Mouse (Mus musculus) CH12.LX (cell line): ENCODE data around the gene Parp12. TPM values are rescaled to one million over a fixed set of nuclear protein-coding genes. Genes with fewer than 3 reads are reported as not detected.

Source experiments
- DNase-seq: peaks from one replicate; pipeline ENCODE4 v3.0.0-alpha.2; 2013; ENCODE audit errors: extremely low read depth
- H3K27ac ChIP-seq: 2 replicates; pipeline ENCODE4 v1.5.1; 2012; ENCODE audit warnings: low read depth, mild to moderate bottlenecking, control low read depth, moderate library complexity; ENCODE audit not compliant: insufficient read depth
- H3K27me3 ChIP-seq: replicated peaks from 2 replicates; pipeline ENCODE3; 2012; ENCODE audit warnings: inconsistent platforms
- H3K36me3 ChIP-seq, 2 experiments: replicated peaks in 1 of 2; 2 replicates each; pipeline versions ENCODE3 to v1.6.1; 2012; ENCODE audit warnings: inconsistent platforms in 1 of 2, low read length in 1 of 2, mild to moderate bottlenecking in 1 of 2, mixed read lengths in 1 of 2, moderate library complexity in 1 of 2; ENCODE audit not compliant: control insufficient read depth in 1 of 2, insufficient read depth in 1 of 2
- H3K4me1 ChIP-seq, 2 experiments: 2 replicates each; pipeline ENCODE4 v1.6.1; 2012; ENCODE audit warnings: inconsistent platforms in 1 of 2, moderate library complexity in 1 of 2; ENCODE audit not compliant: insufficient read depth in 2 of 2, control insufficient read depth in 1 of 2
- H3K4me2 ChIP-seq: 2 replicates; pipeline ENCODE4 v1.6.1; 2012; ENCODE audit warnings: low read depth, mild to moderate bottlenecking, control low read depth; ENCODE audit not compliant: poor library complexity, insufficient read depth, severe bottlenecking
- H3K4me3 ChIP-seq, 3 experiments: fragments of 150-350 bp in 1 of 3; sonication (generic) in 1 of 3; replicated peaks in 1 of 3; 2 replicates each; pipeline versions ENCODE3 to v1.5.1; 2011 to 2012; ENCODE audit warnings: low read depth in 2 of 3, low read length in 2 of 3, mild to moderate bottlenecking in 2 of 3, moderate library complexity in 2 of 3, control low read depth in 1 of 3, improper control_type of control experiment in 1 of 3, inconsistent platforms in 1 of 3, mixed read lengths in 1 of 3; ENCODE audit not compliant: poor library complexity in 1 of 3
- H3K79me2 ChIP-seq: replicated peaks from 2 replicates; pipeline ENCODE4 v1.6.1; 2012; ENCODE audit warnings: mild to moderate bottlenecking, moderate library complexity; ENCODE audit not compliant: control insufficient read depth, poor library complexity, insufficient read depth, severe bottlenecking; ENCODE audit errors: extremely low read depth
- H3K9ac ChIP-seq: 2 replicates; pipeline ENCODE4 v1.6.1; 2012; ENCODE audit warnings: low read depth, mild to moderate bottlenecking, control low read depth, moderate library complexity; ENCODE audit not compliant: insufficient read depth
- H3K9me3 ChIP-seq: replicated peaks from 2 replicates; pipeline ENCODE3; 2012; ENCODE audit warnings: low read length, inconsistent platforms, mixed read lengths
- CHD2 ChIP-seq: IDR thresholded peaks from 2 replicates; pipeline ENCODE4 v1.6.1; 2011; ENCODE audit warnings: low read length, improper control_type of control experiment
- E2F4 ChIP-seq: IDR thresholded peaks from 2 replicates; pipeline ENCODE4 v1.6.1; 2011; ENCODE audit warnings: low read depth, low read length, improper control_type of control experiment; ENCODE audit not compliant: insufficient replicate concordance
- ELF1 ChIP-seq: IDR thresholded peaks from 2 replicates; pipeline ENCODE4 v1.6.1; 2014; ENCODE audit warnings: low read depth, mild to moderate bottlenecking, inconsistent platforms, low read length, improper control_type of control experiment
- ETS1 ChIP-seq: conservative IDR thresholded peaks from 2 replicates; pipeline ENCODE4 v1.6.1; 2012; ENCODE audit warnings: low read depth, mild to moderate bottlenecking, inconsistent platforms, low read length, improper control_type of control experiment, moderate library complexity
- GABPA ChIP-seq: IDR thresholded peaks from 2 replicates; pipeline ENCODE4 v1.6.1; 2012; ENCODE audit warnings: low read depth, low read length, improper control_type of control experiment, inconsistent platforms; ENCODE audit not compliant: insufficient replicate concordance
- HCFC1 ChIP-seq: IDR thresholded peaks from 2 replicates; pipeline ENCODE4 v1.6.1; 2012; ENCODE audit warnings: low read depth, mild to moderate bottlenecking, inconsistent platforms, low read length, improper control_type of control experiment
- IRF4 ChIP-seq: IDR thresholded peaks from 2 replicates; pipeline ENCODE4 v1.6.1; 2014; ENCODE audit warnings: low read depth, mild to moderate bottlenecking, inconsistent platforms, low read length, improper control_type of control experiment
- JUN ChIP-seq: IDR thresholded peaks from 2 replicates; pipeline ENCODE4 v1.6.1; 2011; ENCODE audit warnings: low read depth, mild to moderate bottlenecking, low read length, improper control_type of control experiment, moderate library complexity; ENCODE audit not compliant: insufficient read depth
- JUND ChIP-seq: conservative IDR thresholded peaks from 2 replicates; pipeline ENCODE4 v1.6.1; 2011; ENCODE audit warnings: low read depth, low read length, improper control_type of control experiment
- KAT2A ChIP-seq: IDR thresholded peaks from 2 replicates; pipeline ENCODE4 v1.6.1; 2012; ENCODE audit warnings: low read length, improper control_type of control experiment, inconsistent platforms; ENCODE audit not compliant: insufficient replicate concordance
- MAFK ChIP-seq: IDR thresholded peaks from 2 replicates; pipeline ENCODE4 v1.6.1; 2011; ENCODE audit warnings: low read length, improper control_type of control experiment; ENCODE audit not compliant: insufficient replicate concordance
- MXI1 ChIP-seq: IDR thresholded peaks from 2 replicates; pipeline ENCODE4 v1.6.1; 2011; ENCODE audit warnings: mild to moderate bottlenecking, low read depth, low read length, improper control_type of control experiment
- MYC ChIP-seq: IDR thresholded peaks from 2 replicates; pipeline ENCODE4 v1.6.1; 2011; ENCODE audit warnings: low read depth, mild to moderate bottlenecking, improper control_type of control experiment, low read length
- POLR2A ChIP-seq: IDR thresholded peaks from 2 replicates; pipeline ENCODE4 v1.6.1; 2011; ENCODE audit warnings: low read depth, mild to moderate bottlenecking, improper control_type of control experiment, low read length
- RAD21 ChIP-seq: IDR thresholded peaks from 2 replicates; pipeline ENCODE4 v1.6.1; 2011; ENCODE audit warnings: low read depth, mild to moderate bottlenecking, low read length, improper control_type of control experiment, moderate library complexity
- SIN3A ChIP-seq: IDR thresholded peaks from 2 replicates; pipeline ENCODE4 v1.6.1; 2012; ENCODE audit warnings: low read length, improper control_type of control experiment, inconsistent platforms
- SMC3 ChIP-seq: IDR thresholded peaks from 2 replicates; pipeline ENCODE4 v1.6.1; 2011; ENCODE audit warnings: low read depth, low read length, improper control_type of control experiment
- USF1 ChIP-seq: IDR thresholded peaks from 2 replicates; pipeline ENCODE4 v1.6.1; 2014; ENCODE audit warnings: low read depth, mild to moderate bottlenecking, inconsistent platforms, low read length, improper control_type of control experiment
- USF2 ChIP-seq: conservative IDR thresholded peaks from 2 replicates; pipeline ENCODE4 v1.6.1; 2011; ENCODE audit warnings: low read depth, low read length, improper control_type of control experiment
- ZC3H11A ChIP-seq: IDR thresholded peaks from 2 replicates; pipeline ENCODE4 v1.6.1; 2012; ENCODE audit warnings: low read depth, mild to moderate bottlenecking, inconsistent platforms, low read length, improper control_type of control experiment
- ZMIZ1 ChIP-seq: IDR thresholded peaks from 2 replicates; pipeline ENCODE4 v1.6.1; 2012; ENCODE audit warnings: low read depth, mild to moderate bottlenecking, inconsistent platforms, low read length, improper control_type of control experiment
- dilution Hi-C: fragments of 300-500 bp; cut with MboI; formaldehyde crosslinking; loops from 2 replicates; pipeline ENCODE4 v1.14.3; 2020; ENCODE audit warnings: low sequenced_read_pairs; ENCODE audit not compliant: extremely low pct_unique_long_range_greater_than_20kb, extremely low pct_ligation_motif_present
- in situ Hi-C: fragments of 300-500 bp; cut with MboI; formaldehyde crosslinking; loops from 3 replicates; pipeline ENCODE4 v1.14.3; 2019; ENCODE audit warnings: low sequenced_read_pairs, low pct_ligation_motif_present, low pct_unique_long_range_greater_than_20kb, mixed read lengths
- polyA plus RNA-seq: library from polyadenylated mRNA; unstranded; fragments of >175 nt; gene quantifications from 2 replicates; pipeline ENCODE4 v1.2.1, GENCODE M21; 2012; ENCODE audit warnings: low read depth; ENCODE audit not compliant: insufficient read length
- total RNA-seq, 2 experiments: library from RNA; depleted of rRNA; stranded (reverse); fragments of 300-350 nt in 1 of 2; fragments of >200 nt in 1 of 2; gene quantifications; 2 replicates each; pipeline ENCODE4 v1.2.3; 2012 to 2014

Parp12 gene
- total and polyA plus RNA-seq, 3 experiments: 0.04 TPM; not detected in 2

DNA sequence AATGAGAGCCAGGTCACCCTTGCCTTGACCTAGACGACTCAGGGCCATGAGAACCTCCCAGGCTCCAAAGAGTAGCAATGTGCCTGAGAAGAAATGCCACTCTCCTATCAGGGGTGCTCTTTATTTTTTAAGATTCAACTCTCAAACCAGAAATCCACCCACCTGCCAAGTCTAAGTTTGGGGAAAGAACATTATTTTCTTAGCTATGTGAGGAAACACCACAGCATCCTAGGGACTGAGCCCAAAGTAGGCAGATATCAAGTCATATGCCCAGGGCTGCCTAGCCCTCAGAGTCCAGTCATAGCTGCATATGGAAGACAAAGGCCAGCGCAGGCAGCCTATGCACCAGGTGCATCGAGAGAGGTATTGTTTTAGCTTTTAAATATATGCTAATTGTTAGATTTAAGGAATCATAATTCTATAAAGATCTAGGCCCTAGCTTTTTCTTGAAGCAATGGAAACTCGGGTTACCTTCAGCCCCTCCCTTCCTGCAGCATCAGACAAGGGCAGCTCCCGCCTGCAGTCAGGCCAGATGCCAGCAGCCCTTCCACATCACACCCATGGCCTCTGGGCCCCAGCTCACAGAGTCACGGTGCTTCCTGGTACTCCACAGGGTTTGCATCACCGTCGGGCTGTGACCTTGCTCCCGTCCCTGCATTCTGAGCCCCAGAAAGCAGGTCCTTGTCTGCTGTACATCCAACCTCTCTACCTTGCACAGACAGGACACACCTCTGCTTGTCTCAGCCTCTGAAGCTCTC lies 66.2 kb downstream of the Parp12 start:
- H3K27me3 ChIP-seq: no peaks in the 10 kb centered on the region
- in situ Hi-C loops (loop anchor here (25.0 kb wide), 1 partner anchor 315 kb away; no protein-coding TSS in a partner anchor), dilution Hi-C loops (no loop called here)
- no peak overlapping the region for H3K9ac ChIP-seq
- H3K4me1 ChIP-seq: peaks cover 9 to 58% of the 10 kb centered on the region in 2 experiments
- H3K4me2 ChIP-seq: no peak overlapping the region
- H3K4me3 ChIP-seq: no peak overlapping the region
- no peak for DNase-seq
- H3K9me3 ChIP-seq: no peaks in the 10 kb centered on the region
- TF ChIP-seq MAFK: no peak
- TF ChIP-seq CHD2: no peak
- no peak for TF ChIP-seq SMC3
- no peak for TF ChIP-seq ZC3H11A
- no peak for TF ChIP-seq SIN3A
- TF ChIP-seq JUN: no peak
- TF ChIP-seq E2F4: no peak
- TF ChIP-seq ETS1: no peak
- no peak for TF ChIP-seq KAT2A
- no peak for TF ChIP-seq USF2
- TF ChIP-seq JUND: no peak
- TF ChIP-seq POLR2A: no peak
- H3K36me3 ChIP-seq: no peaks in the 10 kb centered on the region
- no peaks in the 10 kb centered on the region for H3K79me2 ChIP-seq
- H3K27ac ChIP-seq: no peak overlapping the region

DNA sequence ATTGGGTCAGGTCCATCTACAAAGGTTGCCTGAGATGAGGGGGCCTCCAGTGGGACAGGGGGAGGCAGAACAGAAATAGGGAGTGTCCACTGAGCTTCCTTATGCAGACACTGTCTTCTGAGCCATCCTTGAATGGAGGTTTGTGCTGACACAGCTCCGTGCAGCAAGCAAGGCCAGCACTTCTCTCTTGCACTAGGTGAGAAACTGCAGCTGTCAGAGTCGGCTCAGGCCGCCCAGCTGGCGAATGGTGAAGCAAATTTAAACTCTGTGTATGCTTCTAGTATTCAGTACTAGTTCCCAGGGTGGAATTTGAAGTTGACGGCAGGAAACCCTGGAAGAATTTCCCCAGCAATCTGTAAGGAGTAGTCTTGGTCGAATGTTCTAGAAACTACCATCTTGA lies 67.3 kb downstream of the Parp12 start:
- DNase-seq: no peak
- no peaks in the 10 kb centered on the region for H3K79me2 ChIP-seq
- no peak for TF ChIP-seq USF2
- no peak overlapping the region for H3K9ac ChIP-seq
- no peak overlapping the region for H3K4me2 ChIP-seq
- no peak overlapping the region for H3K4me3 ChIP-seq
- no peaks in the 10 kb centered on the region for H3K27me3 ChIP-seq
- H3K36me3 ChIP-seq: no peaks in the 10 kb centered on the region
- in situ Hi-C loops: loop anchor here (25.0 kb wide), 1 partner anchor 314 kb away; no protein-coding TSS in a partner anchor
- peaks cover 5 to 55% of the 10 kb centered on the region in 2 experiments for H3K4me1 ChIP-seq
- H3K9me3 ChIP-seq: no peaks in the 10 kb centered on the region
- H3K27ac ChIP-seq: no peak overlapping the region
- dilution Hi-C loops: no loop called here

GRCm38 (mm10) chr6:39049141-39049540 lies 69.0 kb downstream of the Parp12 start:
- no peak overlapping the region for H3K4me3 ChIP-seq
- H3K4me2 ChIP-seq: no peak overlapping the region
- H3K27me3 ChIP-seq: no peaks in the 10 kb centered on the region
- no peaks in the 10 kb centered on the region for H3K36me3 ChIP-seq
- TF ChIP-seq USF2 (no peak), E2F4 (no peak), RAD21 (no peak), MAFK (no peak), SMC3 (no peak), HCFC1 (no peak), MXI1 (no peak), USF1 (no peak), SIN3A (no peak), ZMIZ1 (no peak), MYC (no peak), IRF4 (no peak), ELF1 (no peak), GABPA (no peak)
- no peak overlapping the region for H3K9ac ChIP-seq
- H3K27ac ChIP-seq: no peak overlapping the region
- in situ Hi-C loops (no loop called here), dilution Hi-C loops (no loop called here)
- H3K79me2 ChIP-seq: no peaks in the 10 kb centered on the region
- peaks cover 2 to 39% of the 10 kb centered on the region in 2 experiments; a peak in 3 of 4 replicates for H3K4me1 ChIP-seq
- no peak for DNase-seq
- no peaks in the 10 kb centered on the region for H3K9me3 ChIP-seq
